Mouse (Mus musculus): Measurements from ENCODE around the gene Fam126b. TPM values are rescaled to one million over a fixed set of nuclear protein-coding genes. Genes with fewer than 3 reads are reported as not detected.

Gene Fam126b
- polyA plus RNA-seq, 1 experiment from 2014 or later, result 5.7 TPM

Other genes starting within 250 kb of the Fam126b start
- 444 and 446 TPM in 2 replicates for gene Bzw1, start 193.4 kb downstream of the Fam126b start, polyA plus RNA-seq (2016; fragmentation: Nextera tagmentation; extraction: Ambion mirVana)
- 139 and 160 TPM in 2 replicates for gene Clk1, start 162.3 kb downstream of the Fam126b start, polyA plus RNA-seq (2016; fragmentation: Nextera tagmentation; extraction: Ambion mirVana)
- 76.9 and 78.4 TPM in 2 replicates for gene Nif3l1, start 141.2 kb downstream of the Fam126b start, polyA plus RNA-seq (2016; fragmentation: Nextera tagmentation; extraction: Ambion mirVana)
- gene Ppil3, start 140.8 kb downstream of the Fam126b start, polyA plus RNA-seq (2016; fragmentation: Nextera tagmentation; extraction: Ambion mirVana), result 63.3 and 69.2 TPM in 2 replicates
- gene Orc2, start 81.2 kb downstream of the Fam126b start, polyA plus RNA-seq (2016; fragmentation: Nextera tagmentation; extraction: Ambion mirVana), result 52.3 and 54.8 TPM in 2 replicates
- 135 and 140 TPM in 2 replicates for gene Ndufb3, start 61 bp upstream of the Fam126b start, polyA plus RNA-seq (2016; fragmentation: Nextera tagmentation; extraction: Ambion mirVana)
- gene Als2cr12, start 109.7 kb upstream of the Fam126b start, polyA plus RNA-seq (2016; fragmentation: Nextera tagmentation; extraction: Ambion mirVana), result not detected in 2 replicates
- gene Cflar, start 125.2 kb upstream of the Fam126b start, polyA plus RNA-seq (2016; fragmentation: Nextera tagmentation; extraction: Ambion mirVana), result 27.3 and 29.7 TPM in 2 replicates
- gene Casp8, start 209.1 kb upstream of the Fam126b start, polyA plus RNA-seq (2016; fragmentation: Nextera tagmentation; extraction: Ambion mirVana), result 13.1 TPM in 2 replicates

All from embryonic facial prominence, embryonic 10.5 days (tissue).